Mouse (Mus musculus) liver, postnatal 0 days (tissue): ENCODE data around the gene Nxpe3. TPM values are rescaled to one million over a fixed set of nuclear protein-coding genes. Genes with fewer than 3 reads are reported as not detected.

Experiments used
- ATAC-seq: fragments of 200-750 bp; cut with Nextera tagmentation; 2 replicates; pipeline ENCODE4 v1.8.0; 2017; ENCODE audit warnings: mild to moderate bottlenecking, moderate library complexity
- DNase-seq: peaks from one replicate; pipeline ENCODE4 v3.0.0-alpha.2; 2016
- H3K27ac ChIP-seq: fragments of 300-500 bp; sonication (generic); 2 replicates; pipeline ENCODE4 v1.5.1; 2014; ENCODE audit warnings: antibody characterized with exemption, moderate library complexity, mild to moderate bottlenecking, low read depth
- H3K27me3 ChIP-seq: fragments of 300-500 bp; sonication (generic); 2 replicates; pipeline ENCODE4 v1.6.1; 2014; ENCODE audit warnings: low read length, control low read depth, mixed read lengths; ENCODE audit not compliant: insufficient read depth
- H3K36me3 ChIP-seq: fragments of 300-500 bp; sonication (generic); replicated peaks from 2 replicates; pipeline ENCODE4 v1.6.1; 2014; ENCODE audit warnings: mild to moderate bottlenecking, control low read depth, low read length, moderate library complexity, mixed read lengths; ENCODE audit not compliant: insufficient read depth
- H3K4me1 ChIP-seq: fragments of 300-500 bp; sonication (generic); 2 replicates; pipeline ENCODE4 v1.6.1; 2014; ENCODE audit warnings: antibody characterized with exemption, mild to moderate bottlenecking, control low read depth; ENCODE audit not compliant: insufficient read depth
- H3K4me2 ChIP-seq: fragments of 300-500 bp; sonication (generic); 2 replicates; pipeline ENCODE4 v1.6.1; 2014; ENCODE audit warnings: low read depth, mild to moderate bottlenecking, low read length, moderate library complexity, mixed read lengths
- H3K4me3 ChIP-seq: fragments of 300-500 bp; sonication (generic); 2 replicates; pipeline ENCODE4 v1.5.1; 2014; ENCODE audit warnings: low read depth, low read length
- H3K9ac ChIP-seq: fragments of 300-500 bp; sonication (generic); replicated peaks from 2 replicates; pipeline ENCODE4 v1.6.1; 2014; ENCODE audit warnings: mild to moderate bottlenecking, moderate library complexity
- H3K9me3 ChIP-seq: fragments of 300-500 bp; sonication (generic); 2 replicates; pipeline ENCODE4 v1.6.1; 2016; ENCODE audit warnings: mild to moderate bottlenecking, control low read depth, low read length, mixed read lengths
- CTCF ChIP-seq: sonication (generic); IDR thresholded peaks from 2 replicates; pipeline ENCODE4 v1.5.1; 2016; ENCODE audit warnings: antibody characterized with exemption, low read depth
- EP300 ChIP-seq: IDR thresholded peaks from 2 replicates; pipeline ENCODE4 v1.6.1; 2016; ENCODE audit warnings: antibody characterized with exemption, low read depth, mild to moderate bottlenecking
- WGBS: fragments of 180-500 bp; shearing (Covaris S2); extraction: QIAGEN DNeasy Blood & Tissue Kit; methylation state at CpG from one replicate; pipeline ENCODE4 v1.1.7; 2014; ENCODE audit not compliant: insufficient replicate concordance; 5-methylcytosine and 5-hydroxymethylcytosine counted together
- polyA plus RNA-seq: library from polyadenylated mRNA; unstranded; fragments of >200 nt; fragmentation: Nextera tagmentation; extraction: Ambion mirVana; gene quantifications from 2 replicates; pipeline ENCODE4 v1.2.1, GENCODE M21; 2015

Gene Nxpe3
- polyA plus RNA-seq, 1 experiment from 2014 or later = 0.22 TPM

DNA sequence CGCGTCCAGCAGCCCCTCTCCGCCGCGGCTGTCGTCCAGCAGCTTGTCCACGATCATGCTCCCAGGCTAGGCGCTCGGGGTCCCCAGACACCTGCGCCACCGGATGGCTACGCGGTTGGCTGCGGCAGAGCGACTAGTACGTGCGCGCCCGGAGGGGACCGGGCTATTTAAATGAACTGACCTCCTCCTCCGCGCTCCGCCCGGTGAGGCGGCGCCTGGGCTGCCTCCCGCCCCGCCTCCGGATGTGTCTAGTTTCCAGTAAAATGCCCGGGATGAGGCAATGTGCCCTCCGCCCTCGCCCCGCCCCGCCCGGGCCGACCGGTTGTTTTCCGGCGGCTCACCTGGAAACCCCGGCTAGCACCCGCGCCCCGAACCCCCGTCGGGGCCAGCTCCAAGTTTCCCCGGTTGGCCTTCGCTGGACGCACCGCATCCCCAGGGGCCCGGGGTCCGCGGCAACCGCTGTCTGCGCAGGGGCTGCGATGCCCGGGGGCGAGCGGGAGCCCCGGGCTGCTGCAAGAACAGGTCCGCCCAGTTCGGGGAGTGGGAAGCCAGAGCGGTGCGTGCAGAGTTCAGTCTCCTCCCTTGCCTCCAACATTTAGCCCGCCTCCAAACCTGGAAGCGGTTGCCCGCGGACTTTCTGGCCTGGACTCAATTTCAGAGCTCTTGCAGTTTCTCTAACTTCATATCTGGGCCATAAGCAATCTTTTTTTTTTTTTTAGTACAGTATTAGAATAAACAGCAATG, 72.9 kb downstream of the Nxpe3 start:
- peak; percentile 93 for DNase-seq
- 4% methylated on average over 61 of the region's 67 CpGs for WGBS
- H3K4me1 ChIP-seq = peaks cover 7% of the 10 kb centered on the region; the same call in 1 of the 2 replicates
- peak overlapping the region; percentile 91 for H3K9ac ChIP-seq
- peaks cover 15% of the 10 kb centered on the region for H3K36me3 ChIP-seq
- peak; percentile 66 for TF ChIP-seq EP300
- no peak for TF ChIP-seq CTCF
- ATAC-seq = peak; percentile 92
- peak overlapping the region; percentile 85 for H3K4me3 ChIP-seq
- peak overlapping the region; percentile 99 for H3K27ac ChIP-seq
- no peaks in the 10 kb centered on the region for H3K9me3 ChIP-seq
- no peaks in the 10 kb centered on the region for H3K27me3 ChIP-seq
- H3K4me2 ChIP-seq = peak overlapping the region; percentile 78

DNA sequence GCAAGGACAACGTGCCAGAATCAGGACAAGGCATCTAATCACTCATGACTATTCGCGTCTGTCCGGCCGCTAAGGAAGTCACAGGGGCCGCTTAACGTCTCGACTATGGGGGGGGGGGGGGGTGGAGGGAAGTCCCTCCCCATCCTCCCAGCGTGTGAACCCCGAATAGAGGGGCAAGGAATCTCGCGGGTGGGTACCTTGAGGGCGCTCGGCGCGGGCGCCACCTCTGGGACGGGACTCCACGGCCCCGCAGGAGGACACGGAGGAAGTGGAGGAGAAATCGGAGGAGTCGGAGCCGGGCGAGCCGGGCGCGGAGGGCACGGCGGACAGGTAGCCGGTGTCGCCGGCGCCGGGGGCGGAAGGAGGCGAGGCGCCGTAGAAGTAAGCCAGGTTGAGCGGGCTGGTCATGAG, 73.5 kb downstream of the Nxpe3 start:
- peak overlapping the region; percentile 99 for H3K27ac ChIP-seq
- no peaks in the 10 kb centered on the region for H3K9me3 ChIP-seq
- peak overlapping the region; percentile 91 for H3K9ac ChIP-seq
- H3K4me1 ChIP-seq = peaks cover 7% of the 10 kb centered on the region; the same call in 1 of the 2 replicates
- TF ChIP-seq CTCF (no peak), EP300 (no peak)
- peak overlapping the region; percentile 85 for H3K4me3 ChIP-seq
- under 1% methylated on average over 35 of the region's 40 CpGs for WGBS
- no peak for DNase-seq
- peaks cover 19% of the 10 kb centered on the region for H3K36me3 ChIP-seq
- no peaks in the 10 kb centered on the region for H3K27me3 ChIP-seq
- peak overlapping the region; percentile 78 for H3K4me2 ChIP-seq
- ATAC-seq = peak; percentile 7; the same call in 1 of the 2 replicates

DNA sequence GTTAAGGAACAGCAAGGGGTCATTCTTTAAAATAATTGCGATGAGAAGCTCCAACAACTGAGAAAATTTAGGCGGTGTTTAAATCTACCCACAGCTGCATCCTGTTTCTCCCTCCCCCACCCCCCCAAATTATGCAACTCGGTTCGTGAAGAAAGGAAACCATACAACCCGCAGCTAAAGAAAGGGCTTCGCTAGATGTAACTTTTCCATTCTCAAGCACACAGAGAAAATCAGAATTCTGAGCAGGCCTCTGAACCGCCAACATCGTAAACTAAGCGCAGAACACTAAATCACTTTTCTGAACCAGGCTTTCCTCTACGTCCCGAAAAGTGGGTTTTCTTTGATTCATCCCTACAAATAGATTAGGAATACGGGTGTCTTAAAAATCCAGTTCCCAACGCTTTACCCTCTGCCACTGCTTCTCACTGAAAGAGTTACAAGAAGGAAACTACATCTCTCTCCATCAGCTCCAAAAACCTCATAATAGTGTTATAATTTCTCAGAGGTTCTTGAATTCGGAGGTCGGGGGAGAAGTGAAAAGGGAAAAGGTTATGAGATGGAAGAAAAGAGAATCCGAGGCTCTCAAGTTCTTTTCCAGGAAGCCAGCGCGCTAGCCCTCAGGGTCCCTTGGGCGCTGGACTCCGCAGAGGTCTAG, 74.0 kb downstream of the Nxpe3 start:
- H3K4me2 ChIP-seq = peak overlapping the region; percentile 78
- peak overlapping the region; percentile 99 for H3K27ac ChIP-seq
- peaks cover 24% of the 10 kb centered on the region for H3K36me3 ChIP-seq
- no peaks in the 10 kb centered on the region for H3K27me3 ChIP-seq
- DNase-seq = peak; percentile 52
- H3K9me3 ChIP-seq = no peaks in the 10 kb centered on the region
- peak overlapping the region; percentile 85 for H3K4me3 ChIP-seq
- H3K4me1 ChIP-seq = peaks cover 7% of the 10 kb centered on the region; the same call in 1 of the 2 replicates
- H3K9ac ChIP-seq = peak overlapping the region; percentile 91
- no peak for ATAC-seq
- WGBS = 1% methylated on average over 20 of the region's 20 CpGs
- TF ChIP-seq EP300 (no peak), CTCF (no peak)

DNA sequence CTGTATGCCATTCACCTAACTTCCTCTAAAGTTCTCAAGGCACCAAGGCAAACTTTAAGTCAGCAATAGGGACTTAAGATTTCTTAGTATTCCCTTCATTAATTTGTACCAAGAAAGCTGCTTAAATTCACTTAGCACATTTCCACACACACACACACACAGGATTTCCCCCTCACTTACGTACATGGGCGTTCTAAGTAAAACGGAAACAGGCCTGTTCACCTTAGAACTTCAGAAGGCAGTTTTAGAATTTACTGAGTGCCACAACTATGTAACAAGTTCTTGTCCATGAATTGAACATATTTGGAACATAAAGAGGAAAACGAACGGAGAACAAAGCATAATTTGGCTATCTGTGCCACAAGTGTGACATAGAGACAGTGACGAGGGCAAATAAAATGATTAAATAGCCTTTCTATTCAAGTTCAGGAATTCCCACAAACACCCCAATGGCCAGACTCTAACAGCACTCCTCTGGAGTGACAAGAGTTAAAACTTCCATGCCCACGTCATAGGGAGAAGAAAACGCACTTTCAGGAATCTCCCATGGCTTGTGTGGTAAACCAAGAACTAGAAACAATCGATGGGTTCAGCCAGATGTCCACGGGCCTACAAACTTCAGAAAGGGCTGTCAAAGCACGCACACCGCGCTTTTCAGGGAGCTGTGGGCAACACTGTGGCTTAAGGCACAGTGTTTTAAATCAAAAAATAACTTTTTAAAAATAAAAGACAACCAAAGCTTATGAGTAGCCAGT, 74.7 kb downstream of the Nxpe3 start:
- Histone ChIP-seq H3K9ac (peak overlapping the region; percentile 91), H3K27me3 (no peaks in the 10 kb centered on the region), H3K4me3 (peak overlapping the region; percentile 85), H3K27ac (peak overlapping the region; percentile 99), H3K36me3 (peaks cover 31% of the 10 kb centered on the region), H3K9me3 (no peaks in the 10 kb centered on the region), H3K4me1 (peaks cover 7% of the 10 kb centered on the region; the same call in 1 of the 2 replicates), H3K4me2 (peak overlapping the region; percentile 78)
- DNase-seq (no peak), ATAC-seq (no peak)
- TF ChIP-seq EP300 (no peak), CTCF (no peak)
- WGBS = 18% methylated on average over 13 of the region's 13 CpGs

DNA sequence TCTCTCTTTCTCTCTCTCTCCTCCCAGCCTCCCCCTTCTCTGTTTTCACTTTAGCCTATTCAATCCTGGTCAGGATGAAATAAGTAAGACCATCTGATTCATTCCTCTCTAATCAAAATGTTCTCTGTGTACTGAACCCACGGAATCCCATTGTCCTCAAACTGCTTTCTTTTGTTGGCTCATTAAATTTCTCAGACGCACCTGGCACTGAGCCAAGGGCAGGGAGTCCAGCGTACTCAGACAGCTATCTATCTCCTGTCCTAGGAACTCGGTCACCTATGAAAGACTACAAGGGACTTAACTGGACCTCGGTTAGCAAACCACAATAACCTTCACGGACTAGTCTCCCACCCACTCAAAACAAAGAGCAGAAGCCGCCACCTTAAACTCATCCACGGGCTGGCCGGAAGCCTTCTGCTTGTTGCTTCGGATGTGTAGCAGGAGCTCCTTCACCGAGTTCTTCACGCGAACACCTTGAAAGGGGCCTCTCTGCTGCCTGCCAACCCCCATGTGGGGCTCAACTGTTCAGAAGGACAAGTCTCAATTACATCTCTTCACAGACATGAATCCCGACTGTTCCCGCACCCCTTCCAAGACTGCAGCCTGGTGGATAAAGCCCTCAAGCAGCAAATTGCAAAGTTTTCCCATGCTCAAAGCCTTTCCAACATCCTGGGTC, 75.8 kb downstream of the Nxpe3 start:
- 0 out of 2 replicates have a peak overlapping the region, but pooled peaks have one; percentile 29 for H3K27ac ChIP-seq
- H3K4me2 ChIP-seq = peak overlapping the region; percentile 78
- DNase-seq (peak; percentile 54), ATAC-seq (no peak)
- WGBS = 62% methylated on average over 15 of the region's 15 CpGs
- peaks cover 39% of the 10 kb centered on the region for H3K36me3 ChIP-seq
- H3K9me3 ChIP-seq = no peaks in the 10 kb centered on the region
- peak overlapping the region; percentile 85 for H3K4me3 ChIP-seq
- H3K9ac ChIP-seq = peak overlapping the region; percentile 91
- no peaks in the 10 kb centered on the region for H3K27me3 ChIP-seq
- TF ChIP-seq EP300 = no peak
- H3K4me1 ChIP-seq = peaks cover 7% of the 10 kb centered on the region; the same call in 1 of the 2 replicates
